In the genomic region with DNA sequence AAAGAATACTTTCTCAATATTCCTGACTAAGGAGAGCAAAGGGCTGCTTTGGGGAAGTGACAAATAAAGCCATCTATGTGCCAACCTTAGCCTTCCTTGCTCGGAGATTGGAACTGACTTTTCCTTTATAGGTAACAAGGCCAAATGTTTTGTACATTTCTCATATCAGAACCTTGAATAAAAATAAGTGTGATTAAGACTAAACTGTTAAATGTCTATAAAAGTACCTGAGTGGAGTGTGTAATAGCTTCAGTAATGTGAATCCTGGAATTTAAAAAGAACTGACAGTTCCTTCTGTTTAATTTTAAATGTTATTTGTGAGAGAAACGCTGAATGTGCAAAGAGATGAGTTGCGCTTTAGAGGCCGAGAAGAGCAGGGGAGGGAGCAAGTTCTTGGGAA, we compare ENCODE assay signal across 17 mouse cellular contexts. TPM values are rescaled to one million over a fixed set of nuclear protein-coding genes. Genes with fewer than 3 reads are reported as not detected.
A peak's percentile ranks its signal among the peaks of the same experiment; 100 is the strongest.
DNase-seq lines count a peak whose midpoint lies in the region; TF ChIP-seq lines count a peak whose summit lies in the region.
"Had no signal": no experiment of that assay in that cellular context is flagged by ENCODE, and none has a peak within 500 bp of the region (broad histone marks: within the 10 kb centered on the region; RNA-seq: fewer than 3 reads in every experiment).

No protein-coding gene starts in this region.

- H3K27ac ChIP-seq in CH12.LX (ENCODE audit: insufficient read depth, low read depth) = peak overlapping the region; percentile 99

- peak overlapping the region; percentile 38 to 58 (median 40) for H3K4me3 ChIP-seq in CH12.LX (replicated peaks in 1 of 3; ENCODE audit: low read depth in 2 of 3, low read length in 2 of 3, poor library complexity in 1 of 3)

- TF ChIP-seq RAD21 in CH12.LX (IDR thresholded peaks at IDR 0.05; ENCODE audit: low read depth, low read length) = no peak

- no peak for TF ChIP-seq EP300 in CH12.LX (IDR thresholded peaks at IDR 0.05; ENCODE audit: low read length)

- peak overlapping the region; percentile 80 for H3K4me2 ChIP-seq in CH12.LX (ENCODE audit: insufficient read depth, low read depth, poor library complexity, severe bottlenecking)

- peaks cover 38 to 92% of the 10 kb centered on the region in 2 experiments for H3K4me1 ChIP-seq in CH12.LX (ENCODE audit: control insufficient read depth in 1 of 2, insufficient read depth in 2 of 2)

- in situ Hi-C loops in CH12.LX (cut with MboI; ENCODE audit: low pct_ligation_motif_present, low pct_unique_long_range_greater_than_20kb, low sequenced_read_pairs) = no loop called here

- no peaks in the 10 kb centered on the region for H3K27me3 ChIP-seq in CH12.LX (replicated peaks)

- TF ChIP-seq POLR2A in CH12.LX (IDR thresholded peaks at IDR 0.05; ENCODE audit: low read depth, low read length) = no peak

- DNase-seq in CH12.LX (ENCODE audit: extremely low read depth) = no peak
- no peak for DNase-seq in kidney, postnatal 25 days
- DNase-seq: adrenal gland, adult 2 months; adrenal gland, adult 8-10 months; adrenal gland, postnatal 10 days; adrenal gland, postnatal 14 days; adrenal gland, postnatal 25 days; adrenal gland, postnatal 36 days; B cell, adult 2 months; cerebellum, adult 11 months; cerebellum, adult 11-12 months; cerebellum, adult 18-20 months; cerebellum, adult 2 months; cerebellum, adult 8-10 months had no signal

- peak overlapping the region; percentile 99 for H3K9ac ChIP-seq in CH12.LX (ENCODE audit: insufficient read depth, low read depth)

- dilution Hi-C loops in CH12.LX (cut with MboI; ENCODE audit: extremely low pct_ligation_motif_present, extremely low pct_unique_long_range_greater_than_20kb, low sequenced_read_pairs) = no loop called here

- H3K36me3 ChIP-seq in CH12.LX (replicated peaks in 1 of 2; ENCODE audit: control insufficient read depth in 1 of 2, insufficient read depth in 1 of 2, low read length in 1 of 2) = peaks cover 51 to 65% of the 10 kb centered on the region in 2 experiments

- no peak for TF ChIP-seq CTCF in CH12.LX (conservative IDR thresholded peaks at IDR 0.05 in 1 of 2, IDR thresholded peaks at IDR 0.05 in 1 of 2; ENCODE audit: low read depth in 2 of 2, low read length in 2 of 2)

- peaks cover 27% of the 10 kb centered on the region for H3K79me2 ChIP-seq in CH12.LX (replicated peaks; ENCODE audit: control insufficient read depth, extremely low read depth, insufficient read depth, poor library complexity, severe bottlenecking)

- H3K9me3 ChIP-seq in CH12.LX (replicated peaks; ENCODE audit: low read length) = no peaks in the 10 kb centered on the region
- H3K9me3 ChIP-seq: G1E had no signal

TF ChIP-seq in CH12.LX, 34 proteins besides CTCF, POLR2A, EP300 and RAD21:
- TF ChIP-seq POLR2AphosphoS2 (IDR thresholded peaks at IDR 0.05; ENCODE audit: low read depth, low read length) (peak; percentile 55; the same call in 1 of the 2 replicates), MAFK (IDR thresholded peaks at IDR 0.05; ENCODE audit: insufficient replicate concordance, low read length) (peak; percentile 52; the same call in 1 of the 2 replicates), JUN (IDR thresholded peaks at IDR 0.05; ENCODE audit: insufficient read depth, low read depth, low read length) (no peak), ZC3H11A (IDR thresholded peaks at IDR 0.05; ENCODE audit: low read depth, low read length) (no peak), CHD1 (IDR thresholded peaks at IDR 0.05; ENCODE audit: low read depth, low read length) (peak; percentile 62)
TF ChIP-seq in CH12.LX: peak in this region for 3.

RNA-seq across cellular contexts. Expression of gene Pik3cg, which starts 13.5 kb away (rescaled TPM):
- 28.5 and 35.8 TPM in 2 replicates for total RNA-seq in CH12.LX (2012; rRNA removed)
- total RNA-seq in CH12.LX (2014; rRNA removed) = 38.0 and 40.6 TPM in 2 replicates
- 29.7 and 35.4 TPM in 2 replicates for polyA plus RNA-seq in CH12.LX (2012; ENCODE audit: insufficient read length, low read depth)
- polyA plus RNA-seq: C2C12, Patski had no signal
